Mouse (Mus musculus) layer of hippocampus, adult 9-10 months (tissue): ENCODE measurements around the gene Dok3.
"Not testable (repeated sequence)": the region's sequence is repeated elsewhere in the genome, so short reads cannot be mapped to it uniquely, and the experiment has no call there.

Source experiments
- DNase-seq: peaks from one replicate; pipeline ENCODE4 v3.0.0; 2022; ENCODE audit warnings: low spot score

The Dok3 gene

GRCm38 (mm10) chr13:55529198-55529915, at the start of gene Dok3:
Gene Dok3 (minus strand): TSS chr13:55529296.
- no peak for DNase-seq

DNA sequence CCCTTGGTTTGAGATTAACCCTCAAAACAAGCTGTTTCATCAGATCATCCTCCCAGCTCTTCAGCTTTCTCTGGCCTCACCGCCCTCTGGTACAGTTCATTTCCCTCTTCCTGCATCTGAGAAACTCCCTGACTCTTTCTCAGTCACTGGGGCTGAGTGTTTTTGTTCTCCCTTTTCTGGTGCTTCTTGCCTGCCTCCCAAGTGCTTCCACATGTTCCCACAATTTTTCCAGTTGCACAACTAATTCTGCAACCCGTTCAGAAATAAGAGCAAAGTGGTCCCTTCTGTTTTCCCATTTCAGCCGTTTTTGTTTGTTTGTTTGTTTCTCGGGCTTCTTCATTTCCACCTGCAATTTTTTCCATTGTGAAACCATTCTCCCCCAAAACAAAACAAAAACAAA, 49.0 kb upstream of the Dok3 start:
- no peak for DNase-seq

- DNase-seq, result not testable (repeated sequence)
These were observed 47.8 kb upstream of the Dok3 start for GRCm38 (mm10) chr13:55576872-55577271.

DNA sequence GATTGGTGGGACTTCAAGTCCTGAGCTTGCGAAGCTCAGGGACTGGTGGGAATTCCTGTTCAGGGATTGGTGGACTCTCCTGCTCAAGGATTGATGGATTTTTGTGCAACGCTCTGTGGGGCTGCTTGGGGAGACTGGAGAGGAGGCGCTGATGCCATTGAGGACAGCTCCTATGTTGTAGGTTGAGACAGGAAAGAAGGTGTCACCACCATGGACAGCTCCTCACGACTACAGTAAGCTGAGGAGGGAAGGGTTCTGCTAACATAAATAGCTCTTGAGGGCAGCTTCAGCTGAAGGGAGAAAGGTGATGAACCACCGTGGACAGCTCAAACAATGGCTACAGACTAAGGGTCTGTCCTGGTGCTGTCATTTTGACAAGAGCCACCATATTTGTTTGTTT, 46.8 kb upstream of the Dok3 start:
- DNase-seq, result no peak

- no peak for DNase-seq
These were observed 45.2 kb upstream of the Dok3 start for GRCm38 (mm10) chr13:55574321-55574720.

GRCm38 (mm10) chr13:55573432-55573831, 44.3 kb upstream of the Dok3 start, which contains the start of gene Tmed9:
Gene Tmed9 (plus strand): TSS chr13:55573732.
- DNase-seq, result no peak

- DNase-seq, result no peak
These were observed 42.9 kb upstream of the Dok3 start for GRCm38 (mm10) chr13:55571977-55572376.

- peak; percentile 84 for DNase-seq
These were observed 42.1 kb upstream of the Dok3 start, which contains the start of gene Fam193b for GRCm38 (mm10) chr13:55571027-55571751. Gene Fam193b (minus strand): TSS chr13:55571120.

- no peak for DNase-seq
These were observed 41.3 kb upstream of the Dok3 start for GRCm38 (mm10) chr13:55570286-55570973.

DNA sequence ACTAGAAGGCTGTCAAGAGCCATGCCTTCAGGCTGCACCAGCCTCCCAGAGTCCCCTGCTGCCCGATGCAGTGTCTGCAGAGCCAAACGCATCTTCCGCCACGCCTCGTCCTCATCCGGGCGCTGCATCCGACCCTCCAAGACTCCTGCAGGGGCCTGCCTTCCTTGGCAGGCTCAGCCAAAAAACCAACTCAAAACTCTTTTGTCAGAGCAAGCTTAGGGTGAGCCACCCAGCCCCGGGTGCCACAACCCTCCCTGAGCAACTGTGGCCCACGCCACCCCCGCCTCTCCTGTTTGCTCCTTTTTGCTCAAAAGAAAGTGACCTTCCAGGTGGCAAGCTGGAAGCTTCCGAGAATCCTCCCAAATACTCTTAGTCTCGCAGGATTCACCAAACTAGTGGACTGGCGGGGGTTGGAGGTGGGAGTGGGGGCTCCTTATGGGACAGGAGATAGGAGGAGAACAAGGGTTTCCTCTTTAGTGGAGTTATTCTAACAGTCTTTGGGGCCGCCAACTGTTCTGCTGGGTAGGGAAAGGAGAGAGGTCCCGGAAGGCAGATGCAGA, 40.7 kb upstream of the Dok3 start:
- DNase-seq, result no peak

DNA sequence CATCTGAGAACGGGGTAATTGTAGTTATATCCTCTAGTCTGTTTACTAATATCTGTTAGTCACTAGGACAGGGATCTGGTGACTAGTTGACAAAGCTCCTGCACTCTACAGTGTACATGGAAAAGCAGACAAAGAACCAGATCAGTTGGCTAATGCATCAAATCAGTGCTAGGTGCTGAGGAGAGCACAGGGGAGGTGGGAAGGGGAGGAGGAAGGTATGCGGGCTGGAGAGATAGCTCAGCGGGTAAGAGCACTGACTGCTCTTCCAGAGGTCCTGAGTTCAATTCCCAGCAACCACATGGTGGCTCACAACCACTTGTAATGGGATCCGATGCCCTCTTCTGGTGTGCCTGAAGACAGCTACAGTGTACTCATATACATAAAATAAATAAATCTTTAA, 39.4 kb upstream of the Dok3 start:
- DNase-seq, result not testable (repeated sequence)

- DNase-seq, result no peak
These were observed 38.9 kb upstream of the Dok3 start for GRCm38 (mm10) chr13:55567949-55568348.

DNA sequence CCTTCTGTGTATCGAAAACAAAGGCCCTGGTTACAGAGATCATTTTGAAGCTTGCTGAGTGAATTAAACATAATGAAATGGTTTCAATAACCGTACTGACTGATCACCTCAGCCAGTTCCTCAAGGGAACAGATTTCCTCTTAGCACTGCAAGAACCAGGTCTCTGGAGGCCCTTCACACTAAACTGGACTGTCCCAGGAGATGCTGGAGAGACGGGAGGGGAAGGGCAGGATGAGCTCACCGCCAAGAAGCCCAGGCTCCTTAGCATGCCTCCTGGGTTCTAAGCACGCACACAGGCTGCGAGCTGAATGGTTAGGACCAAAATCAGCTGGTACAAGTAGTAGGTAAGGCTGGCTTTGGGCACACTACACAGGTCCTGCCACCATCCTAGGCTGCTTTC, 37.9 kb upstream of the Dok3 start:
- no peak for DNase-seq

DNA sequence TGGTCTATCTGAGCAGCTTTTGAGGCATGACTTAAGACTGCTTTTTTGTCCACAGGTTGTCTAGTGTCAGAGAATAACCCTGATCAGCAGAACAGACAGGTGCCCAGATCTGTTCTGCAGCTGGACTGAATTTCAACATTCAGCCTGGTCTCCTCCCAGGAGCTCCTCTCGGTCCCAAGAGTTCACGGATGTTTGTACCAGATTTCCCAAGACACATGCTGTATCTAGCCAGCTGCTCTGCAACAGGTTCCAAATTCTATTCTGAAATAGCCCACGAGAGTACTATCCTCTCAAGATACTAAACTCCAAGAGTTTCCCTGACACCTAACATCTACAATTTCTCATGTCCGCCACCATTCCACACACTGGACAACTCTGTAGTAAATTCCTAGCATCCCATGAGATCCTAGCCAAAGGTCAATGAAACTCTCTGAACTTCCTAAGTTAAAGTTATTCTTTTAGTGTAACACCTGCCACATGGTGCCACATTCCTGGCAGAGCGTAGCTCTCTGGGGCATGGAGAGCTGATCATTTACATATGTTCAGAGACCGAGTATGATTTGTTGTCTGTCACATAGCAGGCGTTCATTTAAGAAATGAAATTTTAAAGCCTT, 34.3 kb upstream of the Dok3 start:
- no peak for DNase-seq

- no peak for DNase-seq
These were observed 28.4 kb upstream of the Dok3 start for GRCm38 (mm10) chr13:55557499-55557898.

- no peak for DNase-seq
These were observed 26.8 kb upstream of the Dok3 start for GRCm38 (mm10) chr13:55555921-55556320.

DNA sequence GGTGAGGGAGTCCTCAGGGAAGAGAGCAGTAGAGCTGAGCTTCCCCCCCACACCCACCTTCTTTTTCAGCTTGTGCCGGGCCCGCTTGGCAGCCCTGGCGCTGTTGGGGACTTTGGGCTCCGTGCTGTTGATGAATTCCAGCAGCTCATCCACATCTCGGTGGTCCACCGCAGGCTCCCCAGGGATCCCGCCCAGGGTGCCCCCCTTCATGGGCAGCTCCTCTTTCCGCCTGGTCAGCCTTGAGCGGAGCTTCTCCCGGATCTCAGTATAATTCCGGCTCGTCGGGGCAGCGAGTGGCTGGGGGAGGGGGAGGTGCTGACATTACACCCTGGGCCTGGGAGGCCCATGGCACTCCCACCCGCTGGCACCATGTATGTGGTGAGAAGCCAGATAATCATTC, 20.0 kb upstream of the Dok3 start:
- DNase-seq, result no peak

DNA sequence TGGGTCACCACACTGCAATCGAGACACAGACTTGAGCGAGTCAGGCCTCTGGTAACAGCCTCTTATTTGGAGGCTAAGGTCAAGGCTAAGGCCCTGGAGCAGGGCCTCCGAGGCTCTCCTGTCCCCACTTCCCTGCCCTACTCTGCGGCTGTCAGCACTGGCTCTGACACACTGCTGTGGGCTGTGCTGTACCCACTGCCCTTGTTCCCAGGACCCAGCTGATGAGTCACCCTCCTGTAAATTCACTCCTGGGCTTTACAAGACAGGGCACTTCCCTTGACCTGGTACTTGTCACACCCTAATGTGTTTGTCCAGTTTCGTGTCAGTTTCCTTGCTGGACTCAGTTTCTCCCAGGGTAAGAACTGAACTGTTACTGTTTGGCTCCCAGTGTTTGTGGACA, 19.3 kb upstream of the Dok3 start:
- no peak for DNase-seq

GRCm38 (mm10) chr13:55547916-55548315, 18.8 kb upstream of the Dok3 start:
- DNase-seq, result no peak

DNA sequence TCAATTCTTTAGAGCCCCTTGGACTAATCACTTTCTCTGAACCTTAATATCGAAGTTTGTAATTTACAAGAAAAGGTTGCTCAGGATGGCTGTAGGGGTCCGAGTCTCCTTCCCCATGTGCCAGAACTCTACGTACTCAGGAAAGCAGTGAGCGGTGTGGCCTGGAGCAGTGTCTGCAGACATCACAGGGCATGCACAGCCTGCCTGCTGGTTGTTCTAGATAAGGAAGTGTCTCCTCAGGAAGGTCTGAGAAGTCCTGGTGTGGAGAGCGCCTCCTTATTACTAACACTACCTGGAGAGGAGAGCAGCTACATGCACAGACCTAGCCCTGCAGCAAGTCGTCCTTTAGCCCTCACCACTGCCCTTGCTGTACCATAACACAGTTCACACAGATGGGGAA, 15.7 kb upstream of the Dok3 start:
- DNase-seq, result no peak

GRCm38 (mm10) chr13:55543447-55543846, 14.4 kb upstream of the Dok3 start:
- DNase-seq, result no peak

- DNase-seq, result no peak
These were observed 13.8 kb upstream of the Dok3 start for GRCm38 (mm10) chr13:55542891-55543290.
